Mouse (Mus musculus): ENCODE data around the gene Cox7a2. TPM values are rescaled to one million over a fixed set of nuclear protein-coding genes. Genes with fewer than 3 reads are reported as not detected.

The Cox7a2 gene
- polyA plus RNA-seq, 2 experiments = 279 to 577 TPM

DNA sequence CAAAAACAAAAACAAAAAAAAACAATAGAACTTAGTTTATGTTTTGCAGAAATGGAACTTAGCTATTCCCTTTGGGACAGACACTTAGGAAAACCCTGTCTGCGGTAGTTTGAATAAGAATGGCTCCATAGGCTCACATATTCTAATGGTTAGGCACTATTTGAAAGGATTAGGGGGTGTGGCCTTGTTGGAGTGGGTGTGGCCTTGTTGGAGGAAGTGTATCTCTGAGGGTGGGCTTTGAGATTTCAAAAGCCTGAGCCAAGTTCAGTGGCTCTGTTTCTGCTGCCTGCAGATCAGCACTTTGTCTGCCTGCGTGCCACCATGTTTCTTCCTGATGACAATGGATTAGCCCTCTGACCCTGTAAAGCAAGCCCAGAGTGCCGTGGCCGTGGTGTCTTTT lies 14.6 kb downstream of the Cox7a2 start:
- Histone ChIP-seq H3K27me3 (ENCODE audit: control insufficient read depth, insufficient read depth, low read length) (no peaks in the 10 kb centered on the region), H3K4me1 (replicated peaks; ENCODE audit: control insufficient read depth in 2 of 2, insufficient read depth in 2 of 2, low read length in 1 of 2) (no peaks in the 10 kb centered on the region), H3K9me3 (ENCODE audit: control insufficient read depth, low read length) (no peaks in the 10 kb centered on the region), H3K9ac (replicated peaks) (no peak overlapping the region), H3K4me2 (ENCODE audit: low read depth) (no peak overlapping the region), H3K27ac (no peak overlapping the region), H3K4me3 (ENCODE audit: insufficient read depth in 1 of 2, low read depth in 2 of 2, low read length in 2 of 2) (no peak overlapping the region), H3K36me3 (replicated peaks; ENCODE audit: control insufficient read depth, insufficient read depth, low read depth) (no peaks in the 10 kb centered on the region)
- TF ChIP-seq EP300 (IDR thresholded peaks at IDR 0.05; ENCODE audit: low read depth) (no peak), CTCF (IDR thresholded peaks at IDR 0.05; ENCODE audit: low read depth) (no peak)
- ATAC-seq (ENCODE audit: insufficient read depth) = no peak
- WGBS (ENCODE audit: insufficient replicate concordance) = 59% methylated on average over 4 of the region's 4 CpGs
- DNase-seq (ENCODE audit: low read depth in 3 of 3, low spot score in 3 of 3) = no peak

DNA sequence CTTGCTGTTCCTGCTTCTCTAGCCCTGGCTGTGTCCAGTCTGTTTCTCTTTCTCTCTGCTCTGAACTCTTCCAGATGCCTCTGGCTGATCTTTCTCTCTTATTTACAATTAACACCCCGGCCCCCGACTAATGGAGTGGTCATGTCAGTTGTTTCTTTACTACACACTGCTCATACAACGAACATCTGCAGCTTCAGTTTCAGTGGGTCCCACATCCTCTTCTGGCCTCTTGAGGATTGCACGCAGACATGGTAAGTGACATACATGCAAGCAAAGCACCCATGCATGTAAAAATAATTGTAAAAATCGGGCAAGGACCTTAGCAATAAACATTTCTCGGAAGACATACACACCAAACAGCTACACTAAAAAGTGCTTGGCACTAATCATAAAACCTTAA lies 24.1 kb downstream of the Cox7a2 start:
- TF ChIP-seq EP300 (IDR thresholded peaks at IDR 0.05; ENCODE audit: low read depth) (no peak), CTCF (IDR thresholded peaks at IDR 0.05; ENCODE audit: low read depth) (no peak)
- H3K4me2 ChIP-seq (ENCODE audit: low read depth) = no peak overlapping the region

DNA sequence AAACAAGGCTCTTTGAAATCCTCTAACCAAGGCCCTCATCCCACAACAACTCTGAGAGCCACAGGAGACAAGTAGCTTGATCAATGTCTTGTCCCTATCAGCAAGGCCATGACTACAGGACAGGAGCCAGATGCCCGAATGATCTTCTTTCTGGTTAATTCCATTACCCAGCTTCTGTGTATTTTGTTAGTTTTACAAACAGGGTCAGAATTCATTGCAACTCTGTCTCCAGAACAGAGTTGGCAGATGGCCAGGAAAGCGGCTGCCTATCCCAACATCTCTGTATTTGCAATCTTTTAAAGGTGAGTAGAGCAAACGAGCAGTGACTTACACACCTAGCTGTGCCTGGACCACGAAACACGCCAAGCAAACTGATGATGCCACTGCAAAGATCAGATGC lies 29.4 kb downstream of the Cox7a2 start:
- Histone ChIP-seq H3K4me3 (ENCODE audit: insufficient read depth in 1 of 2, low read depth in 2 of 2, low read length in 2 of 2) (no peak overlapping the region), H3K4me1 (replicated peaks; ENCODE audit: control insufficient read depth in 2 of 2, insufficient read depth in 2 of 2, low read length in 1 of 2) (no peaks in the 10 kb centered on the region), H3K27ac (no peak overlapping the region), H3K27me3 (ENCODE audit: control insufficient read depth, insufficient read depth, low read length) (no peaks in the 10 kb centered on the region), H3K4me2 (ENCODE audit: low read depth) (no peak overlapping the region), H3K9me3 (ENCODE audit: control insufficient read depth, low read length) (no peaks in the 10 kb centered on the region), H3K36me3 (replicated peaks; ENCODE audit: control insufficient read depth, insufficient read depth, low read depth) (no peaks in the 10 kb centered on the region), H3K9ac (replicated peaks) (no peak overlapping the region)
- no peak for DNase-seq (ENCODE audit: low read depth in 3 of 3, low spot score in 3 of 3)
- ATAC-seq (ENCODE audit: insufficient read depth) = no peak
- 57% methylated on average over 5 of the region's 5 CpGs for WGBS (ENCODE audit: insufficient replicate concordance)
- TF ChIP-seq EP300 (IDR thresholded peaks at IDR 0.05; ENCODE audit: low read depth) (no peak), CTCF (IDR thresholded peaks at IDR 0.05; ENCODE audit: low read depth) (no peak)

More for the DNA sequence above, 24.1 kb downstream of the Cox7a2 start:
- ATAC-seq (ENCODE audit: insufficient read depth) (no peak), DNase-seq (ENCODE audit: low read depth in 3 of 3, low spot score in 3 of 3) (no peak)
- Histone ChIP-seq H3K4me1 (replicated peaks; ENCODE audit: control insufficient read depth in 2 of 2, insufficient read depth in 2 of 2, low read length in 1 of 2) (no peaks in the 10 kb centered on the region), H3K27me3 (ENCODE audit: control insufficient read depth, insufficient read depth, low read length) (no peaks in the 10 kb centered on the region), H3K36me3 (replicated peaks; ENCODE audit: control insufficient read depth, insufficient read depth, low read depth) (no peaks in the 10 kb centered on the region), H3K4me3 (ENCODE audit: insufficient read depth in 1 of 2, low read depth in 2 of 2, low read length in 2 of 2) (no peak overlapping the region), H3K27ac (no peak overlapping the region), H3K9me3 (ENCODE audit: control insufficient read depth, low read length) (no peaks in the 10 kb centered on the region), H3K9ac (replicated peaks) (no peak overlapping the region)
- 61% methylated on average over 6 of the region's 6 CpGs for WGBS (ENCODE audit: insufficient replicate concordance)

DNA sequence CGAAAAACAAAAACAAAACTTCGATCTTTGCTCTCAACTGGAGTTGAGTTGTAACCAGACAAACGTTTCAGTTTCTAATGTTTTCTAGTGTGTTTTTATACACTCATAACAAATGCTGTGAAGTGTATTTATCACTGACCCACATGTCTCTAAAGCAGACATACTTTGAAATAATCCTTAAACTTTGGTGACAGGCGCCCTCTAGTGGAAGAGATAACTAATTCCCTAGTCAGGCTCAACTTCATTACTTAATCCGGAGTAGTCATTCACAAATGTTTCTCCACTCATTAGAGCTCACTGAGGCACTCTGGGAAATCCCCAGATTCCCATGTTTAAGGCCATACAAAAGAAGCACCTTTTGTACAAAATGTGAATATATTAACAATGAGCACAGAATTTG lies 36.6 kb downstream of the Cox7a2 start:
- H3K36me3 ChIP-seq (replicated peaks; ENCODE audit: control insufficient read depth, insufficient read depth, low read depth) = no peaks in the 10 kb centered on the region

DNA sequence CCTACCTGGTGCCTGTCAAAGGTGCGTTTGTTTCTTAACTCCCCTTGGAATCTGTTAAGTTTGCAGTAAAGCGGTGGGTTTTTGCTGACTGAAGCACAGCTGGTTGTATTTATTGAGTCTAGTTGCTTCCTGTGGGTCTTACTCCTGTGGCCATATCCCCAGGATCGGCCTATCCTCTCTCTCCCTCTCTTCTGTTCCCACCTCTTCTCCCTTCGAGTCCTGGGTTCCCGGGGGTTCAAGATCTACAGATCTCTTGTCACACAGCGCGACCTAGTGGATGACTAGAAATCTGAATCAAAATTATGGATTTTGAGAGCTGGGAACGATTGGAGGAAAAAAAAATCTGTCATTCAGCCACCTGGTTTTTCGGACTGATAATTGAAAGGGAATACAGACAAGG lies 38.6 kb downstream of the Cox7a2 start:
- Histone ChIP-seq H3K4me3 (ENCODE audit: insufficient read depth in 1 of 2, low read depth in 2 of 2, low read length in 2 of 2) (no peak overlapping the region), H3K36me3 (replicated peaks; ENCODE audit: control insufficient read depth, insufficient read depth, low read depth) (no peaks in the 10 kb centered on the region), H3K4me1 (replicated peaks; ENCODE audit: control insufficient read depth in 2 of 2, insufficient read depth in 2 of 2, low read length in 1 of 2) (no peaks in the 10 kb centered on the region), H3K27me3 (ENCODE audit: control insufficient read depth, insufficient read depth, low read length) (peaks cover 38% of the 10 kb centered on the region), H3K9ac (replicated peaks) (no peak overlapping the region), H3K27ac (no peak overlapping the region), H3K9me3 (ENCODE audit: control insufficient read depth, low read length) (no peaks in the 10 kb centered on the region), H3K4me2 (ENCODE audit: low read depth) (no peak overlapping the region)
- DNase-seq (ENCODE audit: low read depth in 3 of 3, low spot score in 3 of 3) (no peak), ATAC-seq (ENCODE audit: insufficient read depth) (no peak)
- 8% methylated on average over 9 of the region's 9 CpGs for WGBS (ENCODE audit: insufficient replicate concordance)
- no peak for TF ChIP-seq EP300 (IDR thresholded peaks at IDR 0.05; ENCODE audit: low read depth)
- peak; percentile 37 for TF ChIP-seq CTCF (IDR thresholded peaks at IDR 0.05; ENCODE audit: low read depth)

More for the DNA sequence above, 36.6 kb downstream of the Cox7a2 start:
- Histone ChIP-seq H3K27ac (no peak overlapping the region), H3K4me2 (ENCODE audit: low read depth) (no peak overlapping the region), H3K9me3 (ENCODE audit: control insufficient read depth, low read length) (no peaks in the 10 kb centered on the region), H3K27me3 (ENCODE audit: control insufficient read depth, insufficient read depth, low read length) (peaks cover 30% of the 10 kb centered on the region), H3K9ac (replicated peaks) (no peak overlapping the region), H3K4me1 (replicated peaks; ENCODE audit: control insufficient read depth in 2 of 2, insufficient read depth in 2 of 2, low read length in 1 of 2) (no peaks in the 10 kb centered on the region), H3K4me3 (ENCODE audit: insufficient read depth in 1 of 2, low read depth in 2 of 2, low read length in 2 of 2) (no peak overlapping the region)
- ATAC-seq (ENCODE audit: insufficient read depth) (no peak), DNase-seq (ENCODE audit: low read depth in 3 of 3, low spot score in 3 of 3) (peak in 2 of 3 experiments; percentile 14 to 17)
- peak; percentile 39; the same call in 1 of the 2 replicates for TF ChIP-seq CTCF (IDR thresholded peaks at IDR 0.05; ENCODE audit: low read depth)
- no peak for TF ChIP-seq EP300 (IDR thresholded peaks at IDR 0.05; ENCODE audit: low read depth)
- WGBS (ENCODE audit: insufficient replicate concordance) = 25% methylated on average over 5 of the region's 5 CpGs
